Mouse (Mus musculus) olfactory bulb, adult 2 months (tissue): ENCODE measurements at regions not wholly inside any gene's neighbourhood (a gene's known extent, or its start where the extent isn't known, plus 50 kb on each side); places are given as distances from the start of the nearest gene placed in this dataset.

Source experiments
- H3K27ac ChIP-seq: fragments of 200-500 bp; 2 replicates; pipeline ENCODE4 v1.5.1; 2012; ENCODE audit warnings: low read depth, low read length; ENCODE audit not compliant: insufficient read depth
- H3K4me1 ChIP-seq: fragments of 200-500 bp; 2 replicates; pipeline ENCODE4 v1.6.1; 2012; ENCODE audit warnings: low read length; ENCODE audit not compliant: control insufficient read depth, insufficient read depth
- H3K4me3 ChIP-seq: fragments of 200-500 bp; 2 replicates; pipeline ENCODE4 v1.5.1; 2012; ENCODE audit warnings: mild to moderate bottlenecking, low read depth, low read length, moderate library complexity; ENCODE audit not compliant: insufficient read depth
- CTCF ChIP-seq: fragments of 200-500 bp; IDR thresholded peaks from 2 replicates; pipeline ENCODE4 v1.5.1; 2012; ENCODE audit warnings: low read depth, mild to moderate bottlenecking, low read length, moderate library complexity; ENCODE audit not compliant: insufficient read depth
- POLR2A ChIP-seq: fragments of 200-500 bp; IDR thresholded peaks from 2 replicates; pipeline ENCODE4 v1.6.1; 2012; ENCODE audit warnings: mild to moderate bottlenecking, low read depth, low read length, moderate library complexity; ENCODE audit not compliant: insufficient read depth
- WGBS: fragments of 180-500 bp; shearing (Covaris S2); methylation state at CpG from one replicate; pipeline ENCODE4 v1.1.7; 2018; 5-methylcytosine and 5-hydroxymethylcytosine counted together

- H3K4me3 ChIP-seq = no peak overlapping the region
- peaks cover 18% of the 10 kb centered on the region for H3K4me1 ChIP-seq
- H3K27ac ChIP-seq = no peak overlapping the region
- WGBS = 46% methylated on average over 3 of the region's 3 CpGs
- TF ChIP-seq POLR2A (no peak), CTCF (no peak)
Observed at GRCm38 (mm10) chr13:44421426-44421825, 307.8 kb upstream of the Jarid2 start.

DNA sequence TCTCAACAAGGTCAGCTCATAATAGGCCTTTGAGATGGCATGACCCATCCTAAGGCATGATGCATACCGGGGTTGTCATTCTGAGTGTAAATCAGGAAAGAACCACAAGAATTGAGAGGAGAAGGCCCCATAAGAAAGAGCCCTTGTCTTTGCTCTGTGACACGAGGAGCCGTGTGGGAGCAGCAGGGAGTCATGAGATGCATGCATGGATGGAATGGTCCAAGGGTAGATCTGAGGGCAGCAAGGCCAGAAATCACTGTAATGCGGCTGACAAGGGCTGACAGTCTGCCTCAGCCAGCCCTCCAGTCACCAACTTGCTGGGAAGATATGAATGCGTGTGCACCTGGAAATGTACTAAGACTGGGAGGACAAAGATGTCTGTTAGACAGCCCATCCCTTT, 307.4 kb upstream of the Jarid2 start:
- TF ChIP-seq CTCF (no peak), POLR2A (no peak)
- no peak overlapping the region for H3K4me3 ChIP-seq
- H3K27ac ChIP-seq = no peak overlapping the region
- 92% methylated on average over 5 of the region's 5 CpGs for WGBS
- H3K4me1 ChIP-seq = peaks cover 18% of the 10 kb centered on the region

- Histone ChIP-seq H3K4me3 (no peak overlapping the region), H3K4me1 (no peaks in the 10 kb centered on the region), H3K27ac (no peak overlapping the region)
- WGBS = 94% methylated on average over 8 of the region's 8 CpGs
- no peak for TF ChIP-seq CTCF
- no peak for TF ChIP-seq POLR2A
Observed at GRCm38 (mm10) chr13:44430492-44430891, 298.8 kb upstream of the Jarid2 start.

DNA sequence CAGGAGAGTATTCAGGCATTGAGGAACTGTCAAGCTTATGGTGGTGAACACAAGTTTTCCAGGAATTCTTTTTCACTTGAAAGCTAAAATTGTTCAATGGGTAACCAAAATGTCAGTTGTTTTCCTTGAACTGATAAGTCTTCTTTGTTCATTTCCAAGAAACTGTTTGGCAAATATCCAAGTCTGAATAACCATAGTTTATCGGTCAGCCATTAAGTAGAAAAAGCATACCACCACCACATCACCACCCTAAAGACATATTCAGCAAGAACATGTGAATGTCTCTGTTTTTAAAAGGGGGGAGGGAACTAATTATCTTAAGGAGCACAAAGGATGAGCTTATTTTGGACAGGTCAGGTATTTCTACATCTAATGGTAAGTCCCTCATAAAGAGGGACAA, 291.6 kb upstream of the Jarid2 start:
- TF ChIP-seq CTCF (no peak), POLR2A (no peak)
- WGBS = 60% methylated on average over 1 of the region's 1 CpGs
- Histone ChIP-seq H3K4me3 (no peak overlapping the region), H3K27ac (no peak overlapping the region), H3K4me1 (no peaks in the 10 kb centered on the region)

DNA sequence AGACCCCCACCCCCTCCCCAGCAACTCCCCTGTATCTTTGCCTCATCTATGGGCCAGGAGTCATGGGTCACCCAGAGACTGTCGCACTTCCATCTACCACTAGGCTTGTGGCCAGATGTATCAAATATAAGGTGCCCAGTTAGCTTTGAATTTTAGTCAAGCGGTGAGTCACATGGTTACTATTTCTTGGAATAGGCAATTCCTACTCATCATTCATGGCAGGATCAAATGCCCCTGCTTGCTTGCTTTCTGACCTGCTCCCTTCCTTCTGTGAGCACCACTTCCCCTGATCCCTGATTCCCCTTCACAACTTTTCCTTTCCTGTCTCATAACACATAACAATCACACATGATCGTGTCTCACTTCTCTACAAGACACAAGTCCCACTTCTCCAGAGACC, 288.2 kb upstream of the Jarid2 start:
- H3K27ac ChIP-seq = no peak overlapping the region

DNA sequence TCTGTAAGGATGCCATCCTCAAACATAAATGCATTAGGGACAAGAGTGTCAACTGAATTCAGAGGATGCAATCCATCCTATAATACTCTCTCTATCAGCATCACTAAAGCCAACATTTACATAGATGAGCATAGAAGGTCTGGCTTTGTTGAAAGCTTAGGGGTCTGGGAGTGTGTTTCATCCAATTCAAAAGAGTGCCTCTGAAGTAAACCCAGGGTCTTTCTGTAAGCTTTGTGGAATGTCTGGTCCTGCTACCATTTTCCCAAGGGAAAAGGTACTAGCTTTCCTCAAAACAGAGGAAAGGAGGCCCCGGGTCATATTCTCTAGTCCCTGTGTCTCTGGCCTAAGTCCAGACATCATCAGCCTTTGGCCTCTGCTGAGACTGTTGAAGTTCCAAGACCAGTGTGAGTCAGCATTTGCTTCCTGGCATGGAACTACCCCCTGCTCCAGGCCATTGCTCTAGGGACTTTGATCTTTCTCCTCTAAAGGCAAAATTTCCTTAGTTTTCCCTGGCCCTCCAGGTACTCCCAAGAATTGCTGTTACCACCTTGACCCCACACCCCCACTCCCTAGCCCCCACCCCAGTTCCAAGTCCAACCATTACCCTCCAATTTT, 280.0 kb upstream of the Jarid2 start:
- H3K4me1 ChIP-seq = peaks cover 4% of the 10 kb centered on the region; the same call in 1 of the 2 replicates
- TF ChIP-seq POLR2A (no peak), CTCF (no peak)
- H3K4me3 ChIP-seq = no peak overlapping the region
- no peak overlapping the region for H3K27ac ChIP-seq
- WGBS = 71% methylated on average over 1 of the region's 1 CpGs

More for the DNA sequence above, 288.2 kb upstream of the Jarid2 start:
- Histone ChIP-seq H3K4me1 (no peaks in the 10 kb centered on the region), H3K4me3 (no peak overlapping the region)
- TF ChIP-seq POLR2A (no peak), CTCF (no peak)
- 97% methylated on average over 3 of the region's 3 CpGs for WGBS

GRCm38 (mm10) chr13:44451224-44451623, 278.1 kb upstream of the Jarid2 start:
- no peak overlapping the region for H3K4me3 ChIP-seq
- peaks cover 4% of the 10 kb centered on the region; the same call in 1 of the 2 replicates for H3K4me1 ChIP-seq
- TF ChIP-seq CTCF (no peak), POLR2A (no peak)
- no peak overlapping the region for H3K27ac ChIP-seq
- WGBS = 95% methylated on average over 5 of the region's 5 CpGs

DNA sequence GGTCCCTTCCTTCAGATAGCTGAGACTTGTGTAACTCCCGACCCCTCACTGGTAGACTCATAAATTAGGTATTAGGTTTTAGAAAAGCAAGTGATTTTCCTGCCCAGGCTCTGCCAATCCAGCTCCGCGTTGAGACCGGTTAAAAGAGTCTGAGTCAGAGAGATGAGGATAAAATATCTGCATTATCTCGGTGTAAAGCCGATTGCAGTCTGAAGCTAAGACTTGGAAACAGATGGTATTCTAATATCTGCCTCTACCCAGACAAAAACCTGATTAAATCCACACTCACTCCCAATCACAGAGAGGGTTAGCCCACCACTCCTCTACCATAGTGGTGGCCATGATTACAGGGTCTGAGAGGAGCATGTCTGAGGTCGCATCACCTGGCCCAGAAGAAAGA, 276.1 kb upstream of the Jarid2 start:
- Histone ChIP-seq H3K4me1 (peaks cover 4% of the 10 kb centered on the region; the same call in 1 of the 2 replicates), H3K27ac (no peak overlapping the region), H3K4me3 (no peak overlapping the region)
- WGBS = 46% methylated on average over 7 of the region's 7 CpGs
- TF ChIP-seq POLR2A (no peak), CTCF (no peak)

DNA sequence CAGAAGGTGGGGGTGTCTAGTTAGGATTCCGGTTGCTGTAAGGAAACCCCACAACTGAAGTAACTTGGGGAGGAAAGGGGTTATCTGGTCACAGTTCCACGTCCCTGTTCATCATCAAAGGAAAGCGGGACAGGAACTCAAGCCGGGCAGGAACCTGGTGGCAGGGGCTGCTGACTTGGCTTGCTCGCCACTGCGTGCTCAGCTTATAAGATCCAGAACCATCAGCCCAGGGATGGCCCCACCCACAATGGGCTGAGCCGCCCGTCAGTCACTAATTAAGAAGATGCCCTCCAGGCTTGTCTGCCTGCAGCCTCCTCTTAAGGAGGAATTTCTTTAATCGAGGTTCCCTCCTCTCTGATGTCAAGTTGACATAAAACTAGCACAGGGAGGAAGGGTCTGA, 275.1 kb upstream of the Jarid2 start:
- Histone ChIP-seq H3K4me3 (no peak overlapping the region), H3K4me1 (peaks cover 4% of the 10 kb centered on the region; the same call in 1 of the 2 replicates), H3K27ac (no peak overlapping the region)
- 55% methylated on average over 9 of the region's 9 CpGs for WGBS
- TF ChIP-seq CTCF (no peak), POLR2A (no peak)

GRCm38 (mm10) chr13:44455193-44455592, 274.1 kb upstream of the Jarid2 start:
- 86% methylated on average over 5 of the region's 5 CpGs for WGBS
- TF ChIP-seq POLR2A = no peak
- TF ChIP-seq CTCF = no peak
- peaks cover 4% of the 10 kb centered on the region; the same call in 1 of the 2 replicates for H3K4me1 ChIP-seq
- H3K27ac ChIP-seq = no peak overlapping the region
- H3K4me3 ChIP-seq = no peak overlapping the region
